Mouse (Mus musculus): Measurements from ENCODE around the gene Myo3b. TPM values are rescaled to one million over a fixed set of nuclear protein-coding genes. Genes with fewer than 3 reads are reported as not detected.

Myo3b gene
- polyA plus RNA-seq, 1 experiment = not detected

- no peaks in the 10 kb centered on the region for H3K9me3 ChIP-seq
- no peak overlapping the region for H3K4me3 ChIP-seq (replicated peaks)
- H3K36me3 ChIP-seq (replicated peaks; ENCODE audit: low read length) = no peaks in the 10 kb centered on the region
- H3K27me3 ChIP-seq (replicated peaks) = no peaks in the 10 kb centered on the region
- TF ChIP-seq FLI1 (IDR thresholded peaks at IDR 0.05; ENCODE audit: low read length) (no peak), GATA1 (IDR thresholded peaks at IDR 0.05; ENCODE audit: borderline replicate concordance, low read length) (no peak)
- H3K4me1 ChIP-seq = no peaks in the 10 kb centered on the region
These were observed 367.9 kb downstream of the Myo3b start for GRCm38 (mm10) chr2:70406846-70407245.

GRCm38 (mm10) chr2:70407729-70408128 lies 368.8 kb downstream of the Myo3b start:
- Histone ChIP-seq H3K9me3 (no peaks in the 10 kb centered on the region), H3K4me3 (replicated peaks) (no peak overlapping the region), H3K4me1 (no peaks in the 10 kb centered on the region), H3K36me3 (replicated peaks; ENCODE audit: low read length) (no peaks in the 10 kb centered on the region), H3K27me3 (replicated peaks) (no peaks in the 10 kb centered on the region)
- TF ChIP-seq GATA1 (IDR thresholded peaks at IDR 0.05; ENCODE audit: borderline replicate concordance, low read length) (no peak), FLI1 (IDR thresholded peaks at IDR 0.05; ENCODE audit: low read length) (no peak)

- TF ChIP-seq GATA1 (IDR thresholded peaks at IDR 0.05; ENCODE audit: borderline replicate concordance, low read length) = no peak
- TF ChIP-seq FLI1 (IDR thresholded peaks at IDR 0.05; ENCODE audit: low read length) = no peak
These were observed 371.5 kb downstream of the Myo3b start for GRCm38 (mm10) chr2:70410298-70410885.

GRCm38 (mm10) chr2:70412315-70412714 lies 373.4 kb downstream of the Myo3b start:
- Histone ChIP-seq H3K4me3 (replicated peaks) (no peak overlapping the region), H3K27me3 (replicated peaks) (no peaks in the 10 kb centered on the region), H3K4me1 (no peaks in the 10 kb centered on the region), H3K36me3 (replicated peaks; ENCODE audit: low read length) (no peaks in the 10 kb centered on the region), H3K9me3 (no peaks in the 10 kb centered on the region)
- TF ChIP-seq GATA1 (IDR thresholded peaks at IDR 0.05; ENCODE audit: borderline replicate concordance, low read length) (no peak), FLI1 (IDR thresholded peaks at IDR 0.05; ENCODE audit: low read length) (no peak)

More at GRCm38 (mm10) chr2:70410298-70410885, 371.5 kb downstream of the Myo3b start:
- Histone ChIP-seq H3K4me1 (no peaks in the 10 kb centered on the region), H3K9me3 (no peaks in the 10 kb centered on the region), H3K4me3 (replicated peaks) (no peak overlapping the region), H3K36me3 (replicated peaks; ENCODE audit: low read length) (no peaks in the 10 kb centered on the region), H3K27me3 (replicated peaks) (no peaks in the 10 kb centered on the region)

GRCm38 (mm10) chr2:70414386-70414785 lies 375.5 kb downstream of the Myo3b start:
- H3K4me1 ChIP-seq = no peaks in the 10 kb centered on the region
- no peaks in the 10 kb centered on the region for H3K27me3 ChIP-seq (replicated peaks)
- no peaks in the 10 kb centered on the region for H3K9me3 ChIP-seq
- TF ChIP-seq GATA1 (IDR thresholded peaks at IDR 0.05; ENCODE audit: borderline replicate concordance, low read length) (no peak), FLI1 (IDR thresholded peaks at IDR 0.05; ENCODE audit: low read length) (no peak)
- peak overlapping the region; percentile 67 for H3K4me3 ChIP-seq (replicated peaks)
- H3K36me3 ChIP-seq (replicated peaks; ENCODE audit: low read length) = no peaks in the 10 kb centered on the region

- TF ChIP-seq FLI1 (IDR thresholded peaks at IDR 0.05; ENCODE audit: low read length) = no peak
- TF ChIP-seq GATA1 (IDR thresholded peaks at IDR 0.05; ENCODE audit: borderline replicate concordance, low read length) = no peak
These were observed 376.6 kb downstream of the Myo3b start for GRCm38 (mm10) chr2:70415521-70415920.

GRCm38 (mm10) chr2:70419336-70419735 lies 380.4 kb downstream of the Myo3b start:
- TF ChIP-seq FLI1 (IDR thresholded peaks at IDR 0.05; ENCODE audit: low read length) (no peak), GATA1 (IDR thresholded peaks at IDR 0.05; ENCODE audit: borderline replicate concordance, low read length) (no peak)
- no peaks in the 10 kb centered on the region; the same call in 1 of the 2 replicates for H3K4me1 ChIP-seq
- H3K27me3 ChIP-seq (replicated peaks) = peaks cover 3% of the 10 kb centered on the region
- H3K36me3 ChIP-seq (replicated peaks; ENCODE audit: low read length) = no peaks in the 10 kb centered on the region
- no peak overlapping the region for H3K4me3 ChIP-seq (replicated peaks)
- H3K9me3 ChIP-seq = peaks cover 2% of the 10 kb centered on the region

More at GRCm38 (mm10) chr2:70415521-70415920, 376.6 kb downstream of the Myo3b start:
- Histone ChIP-seq H3K4me3 (replicated peaks) (no peak overlapping the region), H3K4me1 (no peaks in the 10 kb centered on the region; the same call in 1 of the 2 replicates), H3K9me3 (peaks cover 2% of the 10 kb centered on the region), H3K36me3 (replicated peaks; ENCODE audit: low read length) (no peaks in the 10 kb centered on the region), H3K27me3 (replicated peaks) (peaks cover 3% of the 10 kb centered on the region)

- H3K27me3 ChIP-seq (replicated peaks) = peaks cover 3% of the 10 kb centered on the region
- H3K36me3 ChIP-seq (replicated peaks; ENCODE audit: low read length) = no peaks in the 10 kb centered on the region
- H3K9me3 ChIP-seq = peaks cover 2% of the 10 kb centered on the region
- H3K4me3 ChIP-seq (replicated peaks) = no peak overlapping the region
- no peak for TF ChIP-seq GATA1 (IDR thresholded peaks at IDR 0.05; ENCODE audit: borderline replicate concordance, low read length)
- H3K4me1 ChIP-seq = no peaks in the 10 kb centered on the region; the same call in 1 of the 2 replicates
These were observed 382.4 kb downstream of the Myo3b start for GRCm38 (mm10) chr2:70421144-70421874.

GRCm38 (mm10) chr2:70425611-70426010 lies 386.7 kb downstream of the Myo3b start:
- H3K4me3 ChIP-seq (replicated peaks) = no peak overlapping the region
- no peaks in the 10 kb centered on the region for H3K27me3 ChIP-seq (replicated peaks)
- TF ChIP-seq FLI1 (IDR thresholded peaks at IDR 0.05; ENCODE audit: low read length) = no peak
- no peak for TF ChIP-seq GATA1 (IDR thresholded peaks at IDR 0.05; ENCODE audit: borderline replicate concordance, low read length)
- H3K9me3 ChIP-seq = no peaks in the 10 kb centered on the region
- no peaks in the 10 kb centered on the region for H3K4me1 ChIP-seq
- no peaks in the 10 kb centered on the region for H3K36me3 ChIP-seq (replicated peaks; ENCODE audit: low read length)

- TF ChIP-seq GATA1 (IDR thresholded peaks at IDR 0.05; ENCODE audit: borderline replicate concordance, low read length) = no peak
- no peak for TF ChIP-seq FLI1 (IDR thresholded peaks at IDR 0.05; ENCODE audit: low read length)
- H3K9me3 ChIP-seq = peaks cover 1% of the 10 kb centered on the region
- no peak overlapping the region for H3K4me3 ChIP-seq (replicated peaks)
- no peaks in the 10 kb centered on the region for H3K36me3 ChIP-seq (replicated peaks; ENCODE audit: low read length)
- no peaks in the 10 kb centered on the region for H3K4me1 ChIP-seq
- peaks cover 5% of the 10 kb centered on the region for H3K27me3 ChIP-seq (replicated peaks)
These were observed 404.1 kb downstream of the Myo3b start for GRCm38 (mm10) chr2:70443035-70443434.

All from megakaryocyte, embryonic 14.5 days (primary cell).